Mouse (Mus musculus): ENCODE data around the gene Traf3.

Gene Traf3

DNA sequence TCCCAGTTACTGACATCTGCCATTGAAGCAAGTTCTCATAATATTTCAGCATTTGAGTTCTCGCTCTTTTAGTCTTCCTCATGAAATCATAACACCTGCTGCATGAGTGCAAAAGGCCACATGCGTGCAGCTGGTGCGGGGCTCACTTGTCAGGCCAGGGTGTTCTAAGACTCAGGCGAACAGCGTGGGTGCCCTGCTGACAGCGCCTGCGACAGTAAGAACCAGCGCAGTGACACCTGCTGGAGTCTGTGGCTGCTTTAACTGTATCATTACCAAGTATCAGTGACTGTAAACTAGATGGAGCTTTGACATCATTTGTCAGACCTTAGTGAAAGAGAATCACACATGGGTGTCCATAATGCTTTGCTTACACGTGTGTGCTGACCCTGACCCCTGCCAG lies 85.1 kb downstream of the Traf3 start:
- WGBS, result 47% methylated on average over 9 of the region's 9 CpGs

DNA sequence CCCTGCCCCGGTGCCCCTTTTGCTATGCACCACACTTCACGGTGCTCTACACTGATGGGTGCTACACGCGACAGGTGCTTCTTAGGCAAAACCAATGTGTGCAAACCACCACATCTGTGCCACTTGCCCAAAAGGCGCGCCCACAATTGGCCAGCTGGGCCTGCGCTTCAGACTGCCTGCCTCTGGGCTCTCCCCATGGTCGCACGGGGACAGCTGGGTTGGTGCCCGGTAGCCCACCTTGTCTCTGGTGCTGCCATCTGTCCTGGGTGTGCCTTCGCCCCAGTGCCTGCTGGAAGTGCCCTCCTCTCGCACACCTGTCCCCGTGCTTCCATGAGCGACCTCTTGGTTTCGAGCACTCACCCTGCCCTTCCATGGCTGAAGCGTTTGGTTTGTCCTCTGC lies 97.5 kb downstream of the Traf3 start:
- WGBS, result 91% methylated on average over 16 of the region's 16 CpGs

GRCm38 (mm10) chr12:111265212-111265611 lies 99.0 kb downstream of the Traf3 start:
- WGBS, result 46% methylated on average over 5 of the region's 5 CpGs

DNA sequence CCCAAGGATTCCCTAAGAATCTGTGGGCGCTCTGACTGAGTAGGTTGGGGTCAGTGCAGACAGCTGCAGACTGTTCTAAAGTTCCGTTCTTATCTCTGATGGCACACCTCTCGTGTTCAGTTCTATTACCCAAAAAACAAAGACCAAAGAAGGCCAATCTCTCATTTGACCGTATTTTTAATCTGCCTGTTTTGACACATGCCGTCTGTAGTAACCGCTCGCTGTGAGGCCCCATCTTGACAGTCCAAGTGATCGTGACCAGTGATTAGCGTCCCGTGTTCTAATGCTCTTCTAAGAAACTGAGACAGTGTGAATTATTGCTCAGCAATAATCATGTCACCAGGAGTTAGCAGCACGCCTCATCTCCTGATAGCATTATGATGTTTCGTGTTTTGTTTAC lies 100.4 kb downstream of the Traf3 start:
- WGBS, result 91% methylated on average over 12 of the region's 12 CpGs

GRCm38 (mm10) chr12:111267673-111268325 lies 101.6 kb downstream of the Traf3 start:
- WGBS, result 90% methylated on average over 4 of the region's 4 CpGs

- 40% methylated on average over 25 of the region's 25 CpGs for WGBS
Measured at GRCm38 (mm10) chr12:111270629-111271277, 104.6 kb downstream of the Traf3 start, which contains the start of gene Amn. Gene Amn, plus strand, starts transcription at chr12:111271095.

GRCm38 (mm10) chr12:111271406-111271805 lies 105.2 kb downstream of the Traf3 start:
- WGBS, result 10% methylated on average over 28 of the region's 28 CpGs

DNA sequence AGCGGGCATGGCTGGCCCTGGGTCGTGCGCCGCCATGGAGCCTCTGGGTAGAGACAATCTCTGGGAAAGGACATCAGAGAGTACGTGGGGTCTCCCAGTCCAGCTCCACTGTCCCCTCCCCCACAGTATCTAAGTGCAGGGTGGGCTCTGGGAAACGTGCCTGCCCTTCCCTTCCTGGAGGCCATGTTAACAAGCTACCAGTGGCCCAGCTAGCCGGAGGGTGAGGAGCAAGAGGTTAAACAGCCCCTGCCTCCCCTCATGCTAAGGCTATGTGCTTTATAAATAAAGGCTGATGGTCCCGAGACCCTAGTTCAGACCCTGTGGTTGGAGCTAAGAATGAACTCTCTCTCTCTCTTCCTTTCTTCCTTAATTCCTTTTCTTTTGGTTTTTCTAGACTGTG lies 105.8 kb downstream of the Traf3 start:
- 25% methylated on average over 8 of the region's 8 CpGs for WGBS

GRCm38 (mm10) chr12:111272420-111272819 lies 106.2 kb downstream of the Traf3 start:
- 25% methylated on average over 12 of the region's 12 CpGs for WGBS

- WGBS, result 8% methylated on average over 28 of the region's 28 CpGs
Measured at GRCm38 (mm10) chr12:111274006-111274405, 107.8 kb downstream of the Traf3 start.

- 4% methylated on average over 80 of the region's 80 CpGs for WGBS
Measured at GRCm38 (mm10) chr12:111274447-111275149, 108.4 kb downstream of the Traf3 start.

- 17% methylated on average over 58 of the region's 58 CpGs for WGBS
Measured at GRCm38 (mm10) chr12:111275150-111275841, 109.1 kb downstream of the Traf3 start.

- 81% methylated on average over 6 of the region's 6 CpGs for WGBS
Measured at GRCm38 (mm10) chr12:111276371-111276770, 110.2 kb downstream of the Traf3 start.

GRCm38 (mm10) chr12:111283573-111283972 lies 117.4 kb downstream of the Traf3 start:
- 86% methylated on average over 4 of the region's 4 CpGs for WGBS

DNA sequence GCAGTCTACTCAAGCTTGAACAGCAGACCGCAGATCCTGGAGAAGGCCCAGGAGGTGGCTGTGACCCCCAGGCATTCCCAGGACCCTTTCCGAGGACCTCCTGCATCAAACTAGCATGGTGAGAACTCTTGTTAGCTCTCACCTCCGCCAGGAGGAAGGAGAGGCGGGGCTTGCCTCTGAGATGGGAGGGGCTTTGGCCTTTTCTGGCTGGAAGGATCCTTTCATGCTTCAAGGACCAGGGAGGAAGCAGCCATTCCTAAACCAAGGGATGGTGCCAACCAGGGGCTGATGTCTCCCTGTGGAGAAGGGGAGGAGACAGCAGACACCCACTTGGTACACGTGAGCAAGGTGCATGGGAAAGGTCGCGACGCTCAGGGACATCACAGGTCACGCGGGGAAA lies 118.4 kb downstream of the Traf3 start:
- WGBS, result 50% methylated on average over 10 of the region's 10 CpGs

- 79% methylated on average over 12 of the region's 12 CpGs for WGBS
Measured at GRCm38 (mm10) chr12:111293025-111293424, 126.9 kb downstream of the Traf3 start.

GRCm38 (mm10) chr12:111301322-111302017 lies 135.3 kb downstream of the Traf3 start:
- WGBS, result 95% methylated on average over 27 of the region's 27 CpGs

DNA sequence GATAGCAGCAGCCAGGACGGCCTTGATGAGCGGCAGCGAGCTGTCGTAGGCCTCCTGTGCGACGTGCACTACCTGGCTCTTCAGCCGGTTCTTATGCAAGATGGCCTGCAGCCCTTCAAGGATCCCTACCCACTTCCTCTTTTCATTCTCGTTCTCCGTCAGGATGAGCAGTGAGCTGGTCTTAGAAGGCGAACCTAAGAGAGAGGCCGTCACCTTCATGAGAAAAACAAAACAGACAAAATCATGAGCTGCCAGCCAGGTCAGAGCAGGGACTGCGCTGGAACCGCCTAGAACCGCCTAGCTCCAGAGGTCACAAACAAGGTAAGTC lies 135.8 kb downstream of the Traf3 start:
- WGBS, result 91% methylated on average over 14 of the region's 14 CpGs

DNA sequence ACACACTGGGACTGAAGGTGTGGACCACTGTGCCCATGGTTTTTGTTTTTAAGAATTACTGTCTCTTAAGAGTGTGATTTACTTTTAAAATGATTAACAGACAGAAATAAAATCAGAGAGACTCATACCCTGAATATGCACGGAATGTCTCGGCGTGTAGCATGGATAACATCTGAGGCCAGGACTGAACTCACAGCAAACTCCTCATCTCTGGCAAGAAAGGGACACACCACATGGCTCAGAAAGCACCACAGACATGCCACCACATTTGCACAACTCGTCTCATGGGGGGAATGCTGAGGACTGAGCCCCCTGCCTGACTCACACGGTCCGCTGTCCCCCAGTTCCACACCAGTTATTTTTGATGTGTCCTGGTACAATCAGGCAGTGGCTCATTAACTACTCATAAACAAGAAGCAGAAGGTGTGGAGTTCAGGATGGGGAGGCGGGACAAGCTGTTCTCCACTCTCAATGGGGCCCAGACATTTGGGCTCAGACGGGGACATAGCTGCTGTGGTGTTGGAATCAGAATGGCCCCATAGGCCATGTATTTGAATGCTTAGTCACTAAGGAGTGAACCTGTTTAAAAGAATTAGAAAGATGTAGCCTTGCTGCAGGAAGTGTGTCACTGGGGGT lies 137.7 kb downstream of the Traf3 start:
- 82% methylated on average over 8 of the region's 8 CpGs for WGBS

DNA sequence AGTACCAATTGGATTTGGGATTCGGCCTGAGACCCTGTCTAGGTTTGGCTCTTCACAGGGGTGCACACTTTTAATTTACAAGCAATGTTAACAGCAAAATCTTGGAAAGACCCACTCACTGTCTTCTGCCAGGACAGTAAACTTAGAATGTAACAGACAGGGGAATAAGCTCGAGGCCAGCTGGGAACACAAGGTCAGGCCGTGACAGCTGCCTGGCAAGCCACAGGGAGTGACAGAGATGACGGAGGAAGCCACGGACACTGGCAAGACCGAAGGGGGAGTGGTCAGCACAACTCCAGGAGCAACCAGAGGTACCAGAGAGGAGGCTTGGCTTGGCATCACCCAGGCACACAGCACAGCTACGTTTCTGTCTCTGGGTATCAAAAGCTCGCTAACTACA lies 140.7 kb downstream of the Traf3 start:
- 79% methylated on average over 8 of the region's 8 CpGs for WGBS

- WGBS, result 83% methylated on average over 12 of the region's 12 CpGs
Measured at GRCm38 (mm10) chr12:111309256-111309655, 143.1 kb downstream of the Traf3 start.

Measured in cerebral cortex, adult 2 months (tissue).